Mouse (Mus musculus): ENCODE results near the gene Olfr223. TPM values are rescaled to one million over a fixed set of nuclear protein-coding genes. Genes with fewer than 3 reads are reported as not detected.

Gene Olfr223
- polyA plus RNA-seq (2015; fragmentation: Nextera tagmentation; extraction: Ambion mirVana): not detected in 2 replicates

GRCm38 (mm10) chr11:59593189-59593588 lies at the start of gene Olfr223:
TSS of gene Olfr223 (minus strand) at chr11:59593289.
- H3K4me3 ChIP-seq: no peak within 1 kb of the TSS
- no peak within 1 kb of the TSS for H3K9ac ChIP-seq
- ATAC-seq (ENCODE audit: low FRiP score): no peak
- no peaks in the 10 kb centered on the region for H3K27me3 ChIP-seq
- no peaks in the 10 kb centered on the region for H3K9me3 ChIP-seq
- H3K4me2 ChIP-seq: no peak within 1 kb of the TSS
- WGBS: 84% methylated on average over 6 of the region's 6 CpGs
- H3K27ac ChIP-seq: no peak within 1 kb of the TSS
- no peaks in the 10 kb centered on the region for H3K4me1 ChIP-seq (replicated peaks)
- no peaks in the 10 kb centered on the region for H3K36me3 ChIP-seq

GRCm38 (mm10) chr11:59642420-59642819 lies 49.3 kb upstream of the Olfr223 start:
- no peak for ATAC-seq (ENCODE audit: low FRiP score)

GRCm38 (mm10) chr11:59641227-59641626 lies 48.1 kb upstream of the Olfr223 start:
- H3K4me2 ChIP-seq: no peak overlapping the region
- H3K4me1 ChIP-seq (replicated peaks): no peaks in the 10 kb centered on the region
- H3K4me3 ChIP-seq: no peak overlapping the region
- no peak for ATAC-seq (ENCODE audit: low FRiP score)
- H3K27ac ChIP-seq: no peak overlapping the region
- WGBS: 75% methylated on average over 5 of the region's 5 CpGs
- H3K9ac ChIP-seq: no peak overlapping the region
- no peaks in the 10 kb centered on the region for H3K36me3 ChIP-seq
- H3K9me3 ChIP-seq: no peaks in the 10 kb centered on the region
- H3K27me3 ChIP-seq: no peaks in the 10 kb centered on the region

More at GRCm38 (mm10) chr11:59642420-59642819, 49.3 kb upstream of the Olfr223 start:
- Histone ChIP-seq H3K27ac (no peak overlapping the region), H3K9ac (no peak overlapping the region), H3K4me2 (no peak overlapping the region), H3K4me3 (no peak overlapping the region), H3K36me3 (no peaks in the 10 kb centered on the region), H3K9me3 (no peaks in the 10 kb centered on the region), H3K27me3 (no peaks in the 10 kb centered on the region), H3K4me1 (replicated peaks) (no peaks in the 10 kb centered on the region)
- WGBS: 91% methylated on average over 8 of the region's 8 CpGs

GRCm38 (mm10) chr11:59639957-59640643 lies 47.0 kb upstream of the Olfr223 start:
- Histone ChIP-seq H3K4me1 (replicated peaks) (no peaks in the 10 kb centered on the region), H3K9me3 (no peaks in the 10 kb centered on the region), H3K4me3 (no peak overlapping the region), H3K4me2 (no peak overlapping the region), H3K27ac (no peak overlapping the region), H3K9ac (no peak overlapping the region), H3K27me3 (no peaks in the 10 kb centered on the region), H3K36me3 (no peaks in the 10 kb centered on the region)
- WGBS: 81% methylated on average over 4 of the region's 4 CpGs
- no peak for ATAC-seq (ENCODE audit: low FRiP score)

GRCm38 (mm10) chr11:59636695-59637414 lies 43.8 kb upstream of the Olfr223 start:
- no peak for ATAC-seq (ENCODE audit: low FRiP score)
- no peaks in the 10 kb centered on the region for H3K4me1 ChIP-seq (replicated peaks)
- H3K9ac ChIP-seq: no peak overlapping the region
- no peaks in the 10 kb centered on the region for H3K9me3 ChIP-seq
- H3K36me3 ChIP-seq: no peaks in the 10 kb centered on the region
- no peaks in the 10 kb centered on the region for H3K27me3 ChIP-seq
- 82% methylated on average over 7 of the region's 7 CpGs for WGBS
- no peak overlapping the region for H3K27ac ChIP-seq
- no peak overlapping the region for H3K4me3 ChIP-seq
- H3K4me2 ChIP-seq: no peak overlapping the region

GRCm38 (mm10) chr11:59635821-59636694 lies 43.0 kb upstream of the Olfr223 start:
- no peak overlapping the region for H3K4me3 ChIP-seq
- no peak for ATAC-seq (ENCODE audit: low FRiP score)
- no peak overlapping the region for H3K27ac ChIP-seq
- no peak overlapping the region for H3K4me2 ChIP-seq
- no peaks in the 10 kb centered on the region for H3K36me3 ChIP-seq
- no peaks in the 10 kb centered on the region for H3K27me3 ChIP-seq
- no peaks in the 10 kb centered on the region for H3K9me3 ChIP-seq
- H3K4me1 ChIP-seq (replicated peaks): no peaks in the 10 kb centered on the region
- H3K9ac ChIP-seq: no peak overlapping the region
- WGBS: 78% methylated on average over 12 of the region's 12 CpGs

- H3K9ac ChIP-seq: no peak overlapping the region
- H3K4me2 ChIP-seq: no peak overlapping the region
- no peak overlapping the region for H3K27ac ChIP-seq
- H3K4me3 ChIP-seq: no peak overlapping the region
- WGBS: 87% methylated on average over 9 of the region's 9 CpGs
- H3K4me1 ChIP-seq (replicated peaks): no peaks in the 10 kb centered on the region
- H3K36me3 ChIP-seq: no peaks in the 10 kb centered on the region
- no peaks in the 10 kb centered on the region for H3K9me3 ChIP-seq
- no peak for ATAC-seq (ENCODE audit: low FRiP score)
- no peaks in the 10 kb centered on the region for H3K27me3 ChIP-seq
These were observed 42.2 kb upstream of the Olfr223 start for GRCm38 (mm10) chr11:59635251-59635795.

- H3K4me1 ChIP-seq (replicated peaks): no peaks in the 10 kb centered on the region
- no peak for ATAC-seq (ENCODE audit: low FRiP score)
- H3K27ac ChIP-seq: no peak overlapping the region
- H3K9me3 ChIP-seq: no peaks in the 10 kb centered on the region
- no peak overlapping the region for H3K4me2 ChIP-seq
- no peaks in the 10 kb centered on the region for H3K27me3 ChIP-seq
- 82% methylated on average over 7 of the region's 7 CpGs for WGBS
- no peak overlapping the region for H3K9ac ChIP-seq
- no peak overlapping the region for H3K4me3 ChIP-seq
- H3K36me3 ChIP-seq: no peaks in the 10 kb centered on the region
These were observed 41.0 kb upstream of the Olfr223 start for GRCm38 (mm10) chr11:59634001-59634660.

GRCm38 (mm10) chr11:59633037-59633436 lies 39.9 kb upstream of the Olfr223 start:
- WGBS: 23% methylated on average over 5 of the region's 5 CpGs
- Histone ChIP-seq H3K9ac (no peak overlapping the region), H3K36me3 (no peaks in the 10 kb centered on the region), H3K27ac (no peak overlapping the region), H3K9me3 (no peaks in the 10 kb centered on the region), H3K4me3 (no peak overlapping the region), H3K4me1 (replicated peaks) (no peaks in the 10 kb centered on the region), H3K4me2 (no peak overlapping the region), H3K27me3 (no peaks in the 10 kb centered on the region)
- no peak for ATAC-seq (ENCODE audit: low FRiP score)

- Histone ChIP-seq H3K4me2 (no peak overlapping the region), H3K4me3 (no peak overlapping the region), H3K27me3 (no peaks in the 10 kb centered on the region), H3K4me1 (replicated peaks) (no peaks in the 10 kb centered on the region), H3K36me3 (no peaks in the 10 kb centered on the region), H3K9ac (no peak overlapping the region), H3K27ac (no peak overlapping the region), H3K9me3 (no peaks in the 10 kb centered on the region)
- no peak for ATAC-seq (ENCODE audit: low FRiP score)
- 88% methylated on average over 4 of the region's 4 CpGs for WGBS
These were observed 38.9 kb upstream of the Olfr223 start for GRCm38 (mm10) chr11:59631980-59632379.

GRCm38 (mm10) chr11:59629871-59630270 lies 36.8 kb upstream of the Olfr223 start:
- Histone ChIP-seq H3K9ac (no peak overlapping the region), H3K4me1 (replicated peaks) (no peaks in the 10 kb centered on the region), H3K27me3 (no peaks in the 10 kb centered on the region), H3K27ac (no peak overlapping the region), H3K36me3 (no peaks in the 10 kb centered on the region), H3K4me3 (no peak overlapping the region), H3K9me3 (no peaks in the 10 kb centered on the region), H3K4me2 (no peak overlapping the region)
- no peak for ATAC-seq (ENCODE audit: low FRiP score)
- 73% methylated on average over 5 of the region's 5 CpGs for WGBS

GRCm38 (mm10) chr11:59628177-59628576 lies 35.1 kb upstream of the Olfr223 start:
- no peaks in the 10 kb centered on the region for H3K4me1 ChIP-seq (replicated peaks)
- H3K27me3 ChIP-seq: no peaks in the 10 kb centered on the region
- no peak for ATAC-seq (ENCODE audit: low FRiP score)
- WGBS: 86% methylated on average over 5 of the region's 5 CpGs
- H3K9me3 ChIP-seq: no peaks in the 10 kb centered on the region
- no peak overlapping the region for H3K4me3 ChIP-seq
- no peaks in the 10 kb centered on the region for H3K36me3 ChIP-seq
- no peak overlapping the region for H3K4me2 ChIP-seq
- no peak overlapping the region for H3K27ac ChIP-seq
- H3K9ac ChIP-seq: no peak overlapping the region

Data from hindbrain, embryonic 13.5 days (tissue).